Mouse (Mus musculus): ENCODE data around the gene Dhx35.

DNA sequence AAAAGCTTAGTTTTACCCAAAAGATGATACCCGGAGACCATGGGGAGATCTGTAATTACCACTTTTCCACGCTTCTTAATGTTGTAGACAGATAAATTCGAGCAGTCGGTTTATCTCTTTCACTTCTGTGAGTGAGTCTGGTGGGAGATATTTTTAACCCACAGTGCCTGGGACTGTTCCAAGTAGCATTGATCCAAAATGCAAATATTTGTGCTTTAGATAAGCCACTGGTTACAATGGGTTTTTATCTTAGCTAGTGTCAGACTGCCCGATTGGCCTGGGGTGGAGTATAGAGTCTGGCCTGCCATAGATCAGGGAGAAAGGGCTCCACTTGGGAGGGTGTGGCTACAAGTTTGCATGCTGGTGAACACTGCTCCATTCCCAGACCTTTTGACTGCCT, 25.8 kb upstream of the Dhx35 start:
- TF ChIP-seq EP300 (IDR thresholded peaks at IDR 0.05; ENCODE audit: low read depth) (peak; percentile 66), CTCF (IDR thresholded peaks at IDR 0.05; ENCODE audit: low read depth) (no peak)
